Mouse (Mus musculus): Measurements from ENCODE around the gene Unc13a. TPM values are rescaled to one million over a fixed set of nuclear protein-coding genes. Genes with fewer than 3 reads are reported as not detected.
A peak's percentile ranks its signal among the peaks of the same experiment; 100 is the strongest.
"Not testable (repeated sequence)": the region's sequence is repeated elsewhere in the genome, so short reads cannot be mapped to it uniquely, and the experiment has no call there.

The Unc13a gene
- polyA plus RNA-seq, 1 experiment from 2014 or later: 23.3 TPM

GRCm38 (mm10) chr8:71702923-71703322 lies 31.4 kb upstream of the Unc13a start:
- Histone ChIP-seq H3K9ac (replicated peaks) (no peak overlapping the region), H3K4me1 (0 out of 2 replicates have a peak, but pooled peaks cover 5% of the 10 kb centered on the region), H3K9me3 (no peaks in the 10 kb centered on the region), H3K4me2 (replicated peaks) (no peak overlapping the region), H3K27me3 (peaks cover 67% of the 10 kb centered on the region), H3K4me3 (no peak overlapping the region), H3K36me3 (no peaks in the 10 kb centered on the region), H3K27ac (replicated peaks) (no peak overlapping the region)
- 80% methylated on average over 3 of the region's 3 CpGs for WGBS
- no peak for ATAC-seq (replicated peaks)

GRCm38 (mm10) chr8:71702087-71702432 lies 30.5 kb upstream of the Unc13a start:
- Histone ChIP-seq H3K36me3 (no peaks in the 10 kb centered on the region), H3K27ac (replicated peaks) (no peak overlapping the region), H3K4me1 (0 out of 2 replicates have a peak, but pooled peaks cover 5% of the 10 kb centered on the region), H3K27me3 (peaks cover 59% of the 10 kb centered on the region), H3K4me3 (no peak overlapping the region), H3K9ac (replicated peaks) (no peak overlapping the region), H3K4me2 (replicated peaks) (no peak overlapping the region), H3K9me3 (no peaks in the 10 kb centered on the region)
- no peak for ATAC-seq (replicated peaks)
- 29% methylated on average over 4 of the region's 4 CpGs for WGBS

GRCm38 (mm10) chr8:71701414-71702086 lies 30.0 kb upstream of the Unc13a start, which contains the start of gene B3gnt3:
B3gnt3 (minus strand) TSS chr8:71701789.
- 20% methylated on average over 33 of the region's 34 CpGs for WGBS
- no peak within 1 kb of the TSS for H3K27ac ChIP-seq (replicated peaks)

GRCm38 (mm10) chr8:71700493-71701269 lies 29.1 kb upstream of the Unc13a start:
- H3K36me3 ChIP-seq: no peaks in the 10 kb centered on the region
- ATAC-seq (replicated peaks): no peak
- WGBS: 13% methylated on average over 29 of the region's 29 CpGs

More at GRCm38 (mm10) chr8:71701414-71702086, 30.0 kb upstream of the Unc13a start, which contains the start of gene B3gnt3:
- H3K4me1 ChIP-seq: 0 out of 2 replicates have a peak, but pooled peaks cover 5% of the 10 kb centered on the region
- H3K4me2 ChIP-seq (replicated peaks): no peak within 1 kb of the TSS
- no peak for ATAC-seq (replicated peaks)
- H3K9ac ChIP-seq (replicated peaks): 0 out of 2 replicates have a peak within 1 kb of the TSS, but pooled peaks have one; percentile 7
- H3K9me3 ChIP-seq: no peaks in the 10 kb centered on the region
- no peaks in the 10 kb centered on the region for H3K36me3 ChIP-seq
- H3K27me3 ChIP-seq: peaks cover 60% of the 10 kb centered on the region
- no peak within 1 kb of the TSS for H3K4me3 ChIP-seq

GRCm38 (mm10) chr8:71695456-71695855 lies 23.9 kb upstream of the Unc13a start:
- 70% methylated on average over 12 of the region's 12 CpGs for WGBS

More at GRCm38 (mm10) chr8:71700493-71701269, 29.1 kb upstream of the Unc13a start:
- no peak overlapping the region for H3K4me2 ChIP-seq (replicated peaks)
- H3K4me1 ChIP-seq: 0 out of 2 replicates have a peak, but pooled peaks cover 5% of the 10 kb centered on the region
- 0 out of 2 replicates have a peak overlapping the region, but pooled peaks have one; percentile 7 for H3K9ac ChIP-seq (replicated peaks)
- H3K27me3 ChIP-seq: peaks cover 63% of the 10 kb centered on the region
- H3K9me3 ChIP-seq: no peaks in the 10 kb centered on the region
- no peak overlapping the region for H3K27ac ChIP-seq (replicated peaks)
- H3K4me3 ChIP-seq: no peak overlapping the region

GRCm38 (mm10) chr8:71693166-71694041 lies 21.8 kb upstream of the Unc13a start:
- H3K9me3 ChIP-seq: no peaks in the 10 kb centered on the region
- peak overlapping the region; percentile 22 for H3K4me3 ChIP-seq
- peak overlapping the region; percentile 31 for H3K4me2 ChIP-seq (replicated peaks)
- 7% methylated on average over 68 of the region's 68 CpGs for WGBS
- H3K4me1 ChIP-seq: peaks cover 14% of the 10 kb centered on the region
- no peak overlapping the region for H3K27ac ChIP-seq (replicated peaks)
- no peak overlapping the region for H3K9ac ChIP-seq (replicated peaks)
- H3K36me3 ChIP-seq: no peaks in the 10 kb centered on the region
- peak; percentile 34; the same call in 1 of the 2 replicates for ATAC-seq (replicated peaks)
- H3K27me3 ChIP-seq: peaks cover 81% of the 10 kb centered on the region

More at GRCm38 (mm10) chr8:71695456-71695855, 23.9 kb upstream of the Unc13a start:
- not testable (repeated sequence) for H3K9me3 ChIP-seq; H3K4me3 ChIP-seq; H3K9ac ChIP-seq (replicated peaks); H3K27ac ChIP-seq (replicated peaks); ATAC-seq (replicated peaks); H3K36me3 ChIP-seq; H3K4me2 ChIP-seq (replicated peaks)
- Histone ChIP-seq H3K27me3 (peaks cover 78% of the 10 kb centered on the region), H3K4me1 (peaks cover 14% of the 10 kb centered on the region)

- 3% methylated on average over 30 of the region's 30 CpGs for WGBS
- no peaks in the 10 kb centered on the region for H3K36me3 ChIP-seq
- no peak for ATAC-seq (replicated peaks)
- H3K27me3 ChIP-seq: peaks cover 88% of the 10 kb centered on the region
- peak overlapping the region; percentile 22; the same call in 1 of the 2 replicates for H3K4me3 ChIP-seq
- H3K27ac ChIP-seq (replicated peaks): no peak overlapping the region
- peaks cover 14% of the 10 kb centered on the region for H3K4me1 ChIP-seq
- H3K9me3 ChIP-seq: no peaks in the 10 kb centered on the region
- H3K9ac ChIP-seq (replicated peaks): no peak overlapping the region
- H3K4me2 ChIP-seq (replicated peaks): peak overlapping the region; percentile 13; the same call in 1 of the 2 replicates
These were observed 21.0 kb upstream of the Unc13a start for GRCm38 (mm10) chr8:71692509-71692908.

GRCm38 (mm10) chr8:71689028-71689427 lies 17.5 kb upstream of the Unc13a start, which contains the start of gene Insl3:
Insl3 (plus strand) TSS chr8:71689214.
- Histone ChIP-seq H3K4me2 (replicated peaks) (no peak within 1 kb of the TSS), H3K4me1 (peaks cover 29% of the 10 kb centered on the region), H3K9me3 (no peaks in the 10 kb centered on the region), H3K27me3 (peaks cover 100% of the 10 kb centered on the region), H3K27ac (replicated peaks) (no peak within 1 kb of the TSS), H3K36me3 (no peaks in the 10 kb centered on the region), H3K9ac (replicated peaks) (no peak within 1 kb of the TSS), H3K4me3 (no peak within 1 kb of the TSS)
- no peak for ATAC-seq (replicated peaks)
- WGBS: 6% methylated on average over 33 of the region's 33 CpGs

GRCm38 (mm10) chr8:71687616-71688015 lies 16.1 kb upstream of the Unc13a start:
- Histone ChIP-seq H3K27ac (replicated peaks) (no peak overlapping the region), H3K9ac (replicated peaks) (no peak overlapping the region), H3K4me1 (peaks cover 17% of the 10 kb centered on the region), H3K4me2 (replicated peaks) (no peak overlapping the region), H3K4me3 (no peak overlapping the region), H3K9me3 (no peaks in the 10 kb centered on the region), H3K36me3 (no peaks in the 10 kb centered on the region), H3K27me3 (peaks cover 100% of the 10 kb centered on the region)
- WGBS: 3% methylated on average over 8 of the region's 8 CpGs
- ATAC-seq (replicated peaks): no peak

GRCm38 (mm10) chr8:71686143-71686734 lies 14.7 kb upstream of the Unc13a start:
- Histone ChIP-seq H3K4me1 (peaks cover 15% of the 10 kb centered on the region), H3K9me3 (no peaks in the 10 kb centered on the region), H3K36me3 (no peaks in the 10 kb centered on the region), H3K9ac (replicated peaks) (0 out of 2 replicates have a peak overlapping the region, but pooled peaks have one; percentile 15), H3K27me3 (peaks cover 100% of the 10 kb centered on the region), H3K4me3 (peak overlapping the region; percentile 40), H3K4me2 (replicated peaks) (peak overlapping the region; percentile 57), H3K27ac (replicated peaks) (no peak overlapping the region)
- peak; percentile 53 for ATAC-seq (replicated peaks)
- 1% methylated on average over 23 of the region's 23 CpGs for WGBS

GRCm38 (mm10) chr8:71685573-71685972 lies 14.0 kb upstream of the Unc13a start:
- Histone ChIP-seq H3K4me1 (peaks cover 16% of the 10 kb centered on the region), H3K27ac (replicated peaks) (no peak overlapping the region), H3K9ac (replicated peaks) (0 out of 2 replicates have a peak overlapping the region, but pooled peaks have one; percentile 15), H3K36me3 (no peaks in the 10 kb centered on the region), H3K27me3 (peaks cover 100% of the 10 kb centered on the region), H3K4me3 (peak overlapping the region; percentile 40), H3K9me3 (no peaks in the 10 kb centered on the region), H3K4me2 (replicated peaks) (peak overlapping the region; percentile 57)
- peak; percentile 26 for ATAC-seq (replicated peaks)
- WGBS: 4% methylated on average over 29 of the region's 29 CpGs

All from forebrain, embryonic 15.5 days (tissue).